Mouse (Mus musculus): ENCODE data around the gene Wdsub1. TPM values are rescaled to one million over a fixed set of nuclear protein-coding genes. Genes with fewer than 3 reads are reported as not detected.

Wdsub1 gene
- 10.5 and 12.9 TPM in 2 replicates for polyA plus RNA-seq (2016; fragmentation: Nextera tagmentation; extraction: Ambion mirVana)

- peaks cover 21% of the 10 kb centered on the region for H3K4me1 ChIP-seq
- peak within 1 kb of the TSS; percentile 94 for H3K4me2 ChIP-seq
- peak within 1 kb of the TSS; percentile 82 for H3K4me3 ChIP-seq
- peak within 1 kb of the TSS; percentile 81 for H3K9ac ChIP-seq
- peak within 1 kb of the TSS; percentile 78 for H3K27ac ChIP-seq
- no peaks in the 10 kb centered on the region for H3K27me3 ChIP-seq (replicated peaks)
- 0 out of 2 replicates have a peak, but pooled peaks cover 4% of the 10 kb centered on the region for H3K36me3 ChIP-seq
- H3K9me3 ChIP-seq (replicated peaks) = no peaks in the 10 kb centered on the region
- WGBS (ENCODE audit: insufficient replicate concordance) = 2% methylated on average over 57 of the region's 57 CpGs
- peak; percentile 95 for ATAC-seq
Measured at GRCm38 (mm10) chr2:59881831-59882741, at the start of gene Wdsub1. Gene Wdsub1 (minus strand): TSS chr2:59882591.

DNA sequence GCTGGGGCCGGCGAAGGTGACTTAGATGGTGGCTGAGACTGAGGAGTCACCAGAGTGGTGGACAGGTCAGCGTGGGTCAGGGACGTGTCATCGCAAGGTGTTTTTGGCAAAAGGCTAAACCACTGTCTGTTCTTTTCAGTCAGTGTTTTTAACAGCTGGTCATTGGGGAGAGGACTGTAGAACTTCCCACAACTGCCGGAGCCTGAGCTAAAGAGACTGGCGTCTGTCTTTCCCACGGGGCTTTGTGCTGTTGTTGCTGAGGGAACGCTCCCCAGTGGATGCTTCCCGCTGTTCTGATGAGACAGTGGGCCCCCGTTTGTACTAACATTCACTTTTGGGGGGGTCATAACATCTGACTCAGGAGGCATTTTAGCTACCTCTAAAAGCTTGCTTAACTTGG is 31.2 kb upstream of the Wdsub1 start:
- ATAC-seq = no peak
- H3K27ac ChIP-seq = no peak overlapping the region
- no peak overlapping the region for H3K9ac ChIP-seq
- no peaks in the 10 kb centered on the region for H3K9me3 ChIP-seq (replicated peaks)
- no peak overlapping the region for H3K4me3 ChIP-seq
- H3K4me1 ChIP-seq = no peaks in the 10 kb centered on the region
- H3K4me2 ChIP-seq = no peak overlapping the region
- WGBS (ENCODE audit: insufficient replicate concordance) = 80% methylated on average over 11 of the region's 11 CpGs
- H3K36me3 ChIP-seq = peaks cover 60% of the 10 kb centered on the region
- H3K27me3 ChIP-seq (replicated peaks) = no peaks in the 10 kb centered on the region

DNA sequence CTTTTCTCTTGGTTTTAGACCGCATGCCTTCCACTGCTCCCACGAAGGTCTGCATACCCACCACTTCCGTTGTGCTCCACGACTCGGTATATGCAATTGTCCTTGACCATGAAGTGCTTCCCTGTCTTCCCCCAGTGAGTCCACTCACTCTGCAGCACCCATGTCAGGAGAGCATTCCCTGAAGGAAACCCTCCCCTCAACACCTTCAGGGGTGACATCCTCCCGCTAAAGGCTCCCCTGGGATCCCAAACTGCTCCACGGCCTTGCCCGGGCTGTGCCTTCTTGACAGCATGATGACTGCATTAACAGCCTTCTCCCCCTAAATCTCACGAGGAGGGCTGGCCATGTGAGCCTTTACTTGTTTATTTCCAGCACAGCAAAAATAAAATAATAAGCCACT is 25.7 kb upstream of the Wdsub1 start:
- Histone ChIP-seq H3K36me3 (peaks cover 49% of the 10 kb centered on the region), H3K9ac (no peak overlapping the region), H3K27me3 (replicated peaks) (no peaks in the 10 kb centered on the region), H3K4me2 (no peak overlapping the region), H3K4me3 (no peak overlapping the region), H3K4me1 (no peaks in the 10 kb centered on the region), H3K27ac (no peak overlapping the region), H3K9me3 (replicated peaks) (no peaks in the 10 kb centered on the region)
- ATAC-seq = no peak
- 83% methylated on average over 9 of the region's 9 CpGs for WGBS (ENCODE audit: insufficient replicate concordance)

DNA sequence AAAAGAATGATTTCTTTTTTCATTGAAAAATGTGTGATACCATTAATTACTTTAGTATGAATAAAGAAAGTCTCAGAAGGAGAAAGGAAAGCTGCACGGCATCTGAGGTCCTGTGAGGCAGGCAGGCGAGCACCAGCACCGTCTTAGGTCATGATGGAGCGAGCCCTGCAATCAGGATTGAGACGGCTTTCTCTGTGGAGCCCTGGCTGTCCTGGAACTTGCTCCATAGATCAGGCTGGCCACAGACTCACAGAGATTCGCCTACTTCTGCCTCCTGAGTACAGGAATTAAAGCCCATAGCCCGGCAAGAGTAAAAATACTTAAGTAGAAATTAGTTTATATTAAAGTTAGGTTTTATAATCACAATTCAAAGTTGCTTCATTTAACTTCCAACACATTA is 21.6 kb upstream of the Wdsub1 start:
- Histone ChIP-seq H3K4me1 (no peaks in the 10 kb centered on the region), H3K4me3 (no peak overlapping the region), H3K4me2 (no peak overlapping the region), H3K27me3 (replicated peaks) (no peaks in the 10 kb centered on the region), H3K36me3 (peaks cover 51% of the 10 kb centered on the region), H3K9me3 (replicated peaks) (no peaks in the 10 kb centered on the region), H3K27ac (no peak overlapping the region), H3K9ac (no peak overlapping the region)
- WGBS (ENCODE audit: insufficient replicate concordance) = 83% methylated on average over 7 of the region's 7 CpGs
- ATAC-seq = no peak

GRCm38 (mm10) chr2:59898666-59899065 is 16.3 kb upstream of the Wdsub1 start:
- Histone ChIP-seq H3K36me3 (peaks cover 35% of the 10 kb centered on the region), H3K4me2 (no peak overlapping the region), H3K27me3 (replicated peaks) (no peaks in the 10 kb centered on the region), H3K9me3 (replicated peaks) (no peaks in the 10 kb centered on the region), H3K27ac (no peak overlapping the region), H3K4me3 (no peak overlapping the region), H3K9ac (no peak overlapping the region), H3K4me1 (peaks cover 5% of the 10 kb centered on the region; the same call in 1 of the 2 replicates)
- WGBS (ENCODE audit: insufficient replicate concordance) = 73% methylated on average over 4 of the region's 4 CpGs
- ATAC-seq = no peak

- Histone ChIP-seq H3K27me3 (replicated peaks) (no peaks in the 10 kb centered on the region), H3K27ac (no peak overlapping the region), H3K9me3 (replicated peaks) (no peaks in the 10 kb centered on the region), H3K4me3 (no peak overlapping the region), H3K36me3 (peaks cover 32% of the 10 kb centered on the region), H3K9ac (no peak overlapping the region), H3K4me1 (peaks cover 5% of the 10 kb centered on the region; the same call in 1 of the 2 replicates), H3K4me2 (no peak overlapping the region)
- ATAC-seq = no peak; the same call in 1 of the 2 replicates
- WGBS (ENCODE audit: insufficient replicate concordance) = 66% methylated on average over 6 of the region's 7 CpGs
Measured at GRCm38 (mm10) chr2:59898105-59898504, 15.7 kb upstream of the Wdsub1 start.

GRCm38 (mm10) chr2:59896837-59897236 is 14.4 kb upstream of the Wdsub1 start:
- Histone ChIP-seq H3K27me3 (replicated peaks) (no peaks in the 10 kb centered on the region), H3K27ac (no peak overlapping the region), H3K9me3 (replicated peaks) (no peaks in the 10 kb centered on the region), H3K4me3 (no peak overlapping the region), H3K4me1 (peaks cover 5% of the 10 kb centered on the region; the same call in 1 of the 2 replicates), H3K4me2 (no peak overlapping the region), H3K36me3 (peaks cover 23% of the 10 kb centered on the region), H3K9ac (no peak overlapping the region)
- ATAC-seq = no peak
- WGBS (ENCODE audit: insufficient replicate concordance) = 76% methylated on average over 8 of the region's 8 CpGs

- peaks cover 5% of the 10 kb centered on the region; the same call in 1 of the 2 replicates for H3K4me1 ChIP-seq
- no peak overlapping the region for H3K27ac ChIP-seq
- H3K4me2 ChIP-seq = no peak overlapping the region
- H3K4me3 ChIP-seq = no peak overlapping the region
- no peaks in the 10 kb centered on the region for H3K9me3 ChIP-seq (replicated peaks)
- H3K27me3 ChIP-seq (replicated peaks) = no peaks in the 10 kb centered on the region
- no peak overlapping the region for H3K9ac ChIP-seq
- H3K36me3 ChIP-seq = peaks cover 18% of the 10 kb centered on the region
- no peak for ATAC-seq
- 66% methylated on average over 7 of the region's 7 CpGs for WGBS (ENCODE audit: insufficient replicate concordance)
Measured at GRCm38 (mm10) chr2:59896400-59896799, 14.0 kb upstream of the Wdsub1 start.

GRCm38 (mm10) chr2:59889699-59890098 is 7.3 kb upstream of the Wdsub1 start:
- WGBS (ENCODE audit: insufficient replicate concordance) = 80% methylated on average over 6 of the region's 6 CpGs
- Histone ChIP-seq H3K4me1 (no peaks in the 10 kb centered on the region; the same call in 1 of the 2 replicates), H3K9ac (no peak overlapping the region), H3K27ac (no peak overlapping the region), H3K27me3 (replicated peaks) (no peaks in the 10 kb centered on the region), H3K9me3 (replicated peaks) (no peaks in the 10 kb centered on the region), H3K4me3 (no peak overlapping the region), H3K4me2 (no peak overlapping the region), H3K36me3 (no peaks in the 10 kb centered on the region)
- no peak for ATAC-seq

DNA sequence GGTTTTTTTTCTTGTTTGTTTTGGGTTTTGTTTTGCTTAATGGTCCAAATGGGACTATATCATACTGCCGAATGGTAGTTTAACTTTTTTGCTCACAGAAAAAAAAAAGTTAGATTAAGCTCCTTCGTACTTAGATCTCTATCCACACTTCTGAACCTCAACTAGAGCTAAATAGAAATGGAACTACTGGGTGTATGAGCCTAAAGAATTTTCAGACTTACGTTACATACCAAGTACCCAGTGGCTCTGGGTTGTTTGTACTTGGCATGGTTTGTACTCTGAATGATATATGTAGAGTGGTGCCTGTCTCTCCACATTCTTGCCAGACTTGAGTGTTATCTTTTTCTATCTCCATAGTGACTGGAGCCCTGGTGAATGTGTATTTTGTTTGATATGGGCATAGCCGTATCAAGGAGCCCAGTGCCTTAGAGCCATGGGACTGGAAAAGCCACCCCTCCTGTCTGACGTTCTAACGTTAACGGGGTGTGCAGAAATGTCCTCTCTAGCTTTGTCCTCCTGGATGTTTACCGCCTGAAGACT is 421 bp upstream of the Wdsub1 start:
- peaks cover 21% of the 10 kb centered on the region for H3K4me1 ChIP-seq
- H3K27ac ChIP-seq = peak overlapping the region; percentile 78
- H3K27me3 ChIP-seq (replicated peaks) = no peaks in the 10 kb centered on the region
- peak; percentile 72 for ATAC-seq
- no peaks in the 10 kb centered on the region for H3K9me3 ChIP-seq (replicated peaks)
- 0 out of 2 replicates have a peak, but pooled peaks cover 4% of the 10 kb centered on the region for H3K36me3 ChIP-seq
- 46% methylated on average over 8 of the region's 8 CpGs for WGBS (ENCODE audit: insufficient replicate concordance)
- H3K4me2 ChIP-seq = peak overlapping the region; percentile 94
- H3K9ac ChIP-seq = peak overlapping the region; percentile 81
- H3K4me3 ChIP-seq = peak overlapping the region; percentile 82

- Histone ChIP-seq H3K4me1 (peaks cover 21% of the 10 kb centered on the region), H3K27ac (peak overlapping the region; percentile 78; the same call in 1 of the 2 replicates), H3K4me3 (peak overlapping the region; percentile 82), H3K9ac (peak overlapping the region; percentile 81; the same call in 1 of the 2 replicates), H3K4me2 (peak overlapping the region; percentile 94), H3K9me3 (replicated peaks) (no peaks in the 10 kb centered on the region), H3K27me3 (replicated peaks) (no peaks in the 10 kb centered on the region), H3K36me3 (0 out of 2 replicates have a peak, but pooled peaks cover 4% of the 10 kb centered on the region)
- no peak for ATAC-seq
- 13% methylated on average over 6 of the region's 6 CpGs for WGBS (ENCODE audit: insufficient replicate concordance)
Measured at GRCm38 (mm10) chr2:59881404-59881803, 987 bp downstream of the Wdsub1 start.

DNA sequence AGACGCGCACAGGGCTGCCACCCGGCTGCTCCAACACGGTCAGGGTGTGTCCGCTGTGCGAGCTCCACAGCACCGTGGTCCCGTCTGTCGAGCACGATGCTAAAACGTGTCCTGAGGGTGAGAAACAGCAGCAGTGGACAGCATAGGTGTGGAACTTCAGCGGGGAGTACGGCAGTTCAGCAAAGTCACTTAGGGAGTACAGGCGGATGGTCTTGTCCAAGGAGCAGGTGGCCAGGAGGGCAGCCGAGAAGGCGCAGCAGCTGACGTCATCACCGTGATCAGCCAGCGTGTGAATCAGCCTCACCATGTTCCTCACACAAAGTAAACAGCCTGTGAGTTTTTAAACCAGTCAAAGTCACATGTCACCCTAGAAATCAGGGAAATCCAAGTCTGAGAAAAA is 4.2 kb downstream of the Wdsub1 start:
- peaks cover 14% of the 10 kb centered on the region for H3K4me1 ChIP-seq
- WGBS (ENCODE audit: insufficient replicate concordance) = 76% methylated on average over 19 of the region's 19 CpGs

More for the DNA sequence above, 4.2 kb downstream of the Wdsub1 start:
- H3K4me3 ChIP-seq = no peak overlapping the region
- H3K9ac ChIP-seq = no peak overlapping the region
- H3K27me3 ChIP-seq (replicated peaks) = no peaks in the 10 kb centered on the region
- H3K36me3 ChIP-seq = 0 out of 2 replicates have a peak, but pooled peaks cover 6% of the 10 kb centered on the region
- H3K27ac ChIP-seq = no peak overlapping the region
- H3K9me3 ChIP-seq (replicated peaks) = no peaks in the 10 kb centered on the region
- H3K4me2 ChIP-seq = no peak overlapping the region
- ATAC-seq = no peak
